Mouse (Mus musculus): Measurements from ENCODE around the gene Gpha2.

Gpha2 gene

DNA sequence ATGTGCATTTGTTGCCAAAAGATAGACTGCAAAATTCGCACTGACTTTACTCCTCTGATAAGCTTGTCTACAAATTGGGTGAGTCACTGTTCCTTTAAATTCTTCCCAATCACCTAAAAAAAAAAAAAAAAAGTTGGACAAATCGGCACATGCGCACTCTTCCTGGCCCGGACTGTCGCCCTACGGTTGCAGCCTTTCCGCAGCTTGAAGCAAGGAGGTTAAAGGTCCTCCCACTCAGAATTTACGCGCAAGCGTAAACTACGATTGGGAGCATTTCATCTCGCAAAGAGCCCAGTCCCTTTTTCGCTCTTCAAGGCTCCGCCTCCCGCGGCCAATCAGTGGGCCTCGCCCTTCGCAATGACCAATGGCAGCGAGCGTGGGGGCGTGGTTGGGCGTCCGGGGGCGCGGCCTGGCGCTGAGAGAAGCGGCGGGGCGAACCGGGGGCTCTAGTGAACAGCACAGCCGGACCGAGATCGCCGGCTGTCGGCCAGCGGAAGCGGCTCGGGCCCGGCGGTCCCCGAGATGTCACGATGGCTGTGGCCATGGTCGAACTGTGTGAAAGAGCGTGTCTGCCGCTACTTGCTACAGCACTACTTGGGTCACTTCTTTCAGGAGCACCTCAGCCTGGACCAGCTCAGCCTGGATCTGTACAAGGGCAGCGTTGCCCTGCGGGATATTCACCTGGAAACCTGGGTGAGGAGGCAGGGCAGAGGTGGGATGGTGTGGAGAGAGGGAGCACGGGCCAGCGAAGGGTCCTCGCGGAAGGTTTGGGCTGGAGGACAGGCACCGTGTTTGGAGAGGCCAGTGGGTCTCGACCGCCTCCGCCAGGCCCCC lies 15.3 kb downstream of the Gpha2 start, which contains the start of gene Atg2a:
TSS of gene Atg2a (plus strand) at position 395 of the 834 bp plus-strand sequence.
- peak; percentile 99 for DNase-seq (ENCODE audit: low spot score)

DNA sequence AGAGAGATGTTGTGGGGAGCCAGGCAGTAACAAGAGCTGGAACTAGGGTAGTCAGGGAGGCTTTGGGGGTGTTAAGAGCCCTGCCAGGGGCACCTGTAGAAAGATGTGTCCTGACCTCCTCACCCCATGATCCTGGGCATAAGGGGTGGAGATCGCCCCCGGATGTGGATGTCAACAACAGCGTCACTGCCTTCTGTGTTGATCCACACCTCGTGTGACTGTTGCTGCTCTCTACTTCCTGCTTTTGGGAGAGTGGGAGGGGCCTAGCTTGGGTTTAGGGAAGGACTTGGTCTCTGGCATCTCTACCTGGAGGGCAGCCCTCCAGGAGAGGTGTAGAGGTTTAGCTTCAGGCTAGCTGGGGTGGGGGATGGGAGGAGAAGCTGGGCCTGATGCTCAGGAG lies 16.1 kb downstream of the Gpha2 start:
- DNase-seq (ENCODE audit: low spot score) = peak; percentile 61

DNA sequence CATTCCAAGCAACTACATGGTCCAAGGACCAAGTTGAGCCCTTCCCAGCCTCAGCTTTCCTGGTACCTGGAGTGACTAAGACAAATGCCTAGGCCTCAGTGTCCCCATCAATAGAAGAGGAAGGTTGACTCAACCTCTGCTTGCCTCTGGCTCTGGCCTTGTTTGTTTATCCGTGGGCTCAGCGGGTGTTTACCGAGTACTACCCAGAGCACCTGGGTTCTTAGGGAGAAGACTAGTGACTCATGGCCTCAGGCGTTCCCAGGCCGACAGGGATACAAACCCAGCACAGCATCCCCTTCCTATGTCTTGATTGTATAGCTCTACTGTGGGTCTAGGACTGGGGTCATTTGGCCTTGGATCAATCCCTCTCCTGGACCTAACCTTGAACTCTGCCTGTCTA lies 17.0 kb downstream of the Gpha2 start:
- DNase-seq (ENCODE audit: low spot score) = no peak

DNA sequence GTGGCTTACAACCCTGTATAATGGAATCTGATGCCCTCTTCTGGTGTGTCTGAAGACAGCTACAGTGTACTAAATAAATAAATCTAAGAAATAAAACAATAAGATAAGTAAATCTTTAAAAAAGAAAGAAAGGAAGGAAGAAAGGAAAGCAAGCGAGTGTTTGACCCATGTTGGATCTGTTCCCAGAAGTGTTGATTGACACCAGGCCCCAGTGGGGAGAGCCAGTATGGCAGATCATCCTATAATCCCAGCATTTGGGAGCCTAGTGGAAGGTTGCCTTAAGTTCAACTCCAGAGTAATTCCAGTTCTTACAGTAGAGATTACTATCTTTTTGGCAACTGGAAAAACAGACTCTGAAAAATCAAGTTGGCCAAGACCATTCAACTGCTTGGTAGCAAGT lies 19.6 kb downstream of the Gpha2 start:
- DNase-seq (ENCODE audit: low spot score) = no peak

DNA sequence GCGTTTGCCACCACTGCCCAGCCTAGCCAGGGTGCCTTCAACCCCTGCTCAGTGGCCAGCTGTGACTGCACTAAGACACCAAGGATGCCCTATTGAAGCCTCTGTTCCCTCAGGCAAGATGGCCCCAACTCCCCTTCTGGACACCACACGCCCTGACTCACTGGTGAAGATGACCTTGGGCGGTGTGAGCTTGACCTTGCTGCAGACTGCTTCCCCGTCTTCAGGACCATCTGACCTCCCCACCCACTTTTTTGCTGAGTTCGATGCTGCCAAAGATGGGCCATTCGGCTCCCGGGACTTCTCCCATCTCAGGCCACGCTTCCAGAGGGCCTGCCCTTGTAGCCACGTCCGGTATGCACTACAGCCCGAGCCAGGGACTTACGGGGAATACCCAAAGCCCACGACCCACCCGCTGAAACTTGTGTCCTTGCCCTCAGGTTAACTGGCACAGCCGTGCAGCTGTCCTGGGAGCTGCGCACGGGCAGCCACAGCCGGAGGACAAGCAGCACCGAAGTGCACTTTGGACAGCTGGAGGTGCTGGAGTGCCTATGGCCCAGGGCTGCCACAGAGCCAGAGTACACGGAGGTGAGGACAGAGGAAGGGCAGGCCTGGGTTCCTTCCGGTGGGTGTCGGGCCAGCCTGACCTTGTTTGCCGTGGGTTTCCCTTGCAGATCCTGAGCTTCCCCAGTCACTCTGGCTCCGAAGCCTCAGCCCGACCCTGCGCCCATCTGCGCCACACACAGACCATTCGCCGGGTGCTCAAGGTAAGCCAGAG lies 21.5 kb downstream of the Gpha2 start:
- DNase-seq (ENCODE audit: low spot score) = no peak

DNA sequence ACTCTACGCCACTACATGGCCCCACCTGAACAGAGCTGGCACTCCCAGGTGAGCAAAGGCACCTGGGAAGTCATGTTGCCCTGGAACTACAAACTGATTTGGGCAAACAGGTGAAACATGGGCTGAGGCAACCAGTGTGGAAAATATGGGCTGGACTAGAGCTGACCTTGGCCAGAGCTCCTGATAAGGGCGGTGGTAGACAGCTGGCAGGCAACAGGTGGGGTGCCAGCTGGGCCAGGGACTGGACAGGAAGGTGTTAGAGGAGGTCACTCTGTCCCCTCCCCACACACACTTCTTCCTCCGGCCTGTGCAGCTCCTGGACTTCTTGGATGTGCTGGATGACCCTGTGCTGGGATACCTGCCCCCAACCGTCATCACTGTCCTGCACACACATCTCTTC lies 26.8 kb downstream of the Gpha2 start:
- no peak for DNase-seq (ENCODE audit: low spot score)

DNA sequence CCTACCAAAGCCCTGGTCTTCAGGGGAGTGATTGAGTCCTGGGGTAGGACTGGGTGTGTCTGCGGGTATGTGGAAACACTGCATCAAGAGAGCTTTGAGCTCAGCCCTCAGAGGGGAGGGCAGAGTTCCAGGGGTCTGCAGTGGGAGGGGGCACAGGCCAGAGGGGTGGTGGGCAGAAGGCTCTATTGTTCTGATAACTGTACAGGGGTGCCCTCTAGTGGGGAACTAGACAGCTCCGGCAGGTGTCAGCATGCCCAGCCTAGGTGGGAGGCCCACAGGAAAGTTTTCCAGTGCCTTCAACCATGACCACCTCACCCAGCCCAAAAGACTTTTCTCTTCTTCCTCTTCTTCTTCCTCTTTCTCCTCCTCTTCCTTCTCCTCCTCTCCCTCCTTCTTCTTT lies 34.2 kb downstream of the Gpha2 start:
- DNase-seq (ENCODE audit: low spot score) = no peak

DNA sequence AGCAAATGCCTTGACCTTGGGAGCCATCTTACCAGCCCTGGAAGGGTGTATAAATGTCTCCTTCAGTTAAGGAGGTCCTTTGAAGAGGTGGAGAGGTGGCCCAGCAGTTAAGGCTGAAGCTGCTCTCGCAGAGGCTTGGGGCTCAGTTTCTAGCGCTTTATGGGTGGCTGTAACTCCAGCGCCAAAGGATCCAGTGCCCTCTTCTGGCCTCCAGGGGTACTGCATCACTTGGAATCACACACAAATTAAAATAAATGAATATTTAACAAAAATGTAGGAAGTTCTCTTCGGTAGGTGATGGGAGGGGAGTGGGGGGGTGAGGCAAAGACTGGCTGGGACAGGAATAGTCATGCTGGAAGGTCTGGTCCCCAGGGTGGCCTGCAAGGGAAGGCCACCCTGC lies 34.8 kb downstream of the Gpha2 start:
- DNase-seq (ENCODE audit: low spot score) = no peak

DNA sequence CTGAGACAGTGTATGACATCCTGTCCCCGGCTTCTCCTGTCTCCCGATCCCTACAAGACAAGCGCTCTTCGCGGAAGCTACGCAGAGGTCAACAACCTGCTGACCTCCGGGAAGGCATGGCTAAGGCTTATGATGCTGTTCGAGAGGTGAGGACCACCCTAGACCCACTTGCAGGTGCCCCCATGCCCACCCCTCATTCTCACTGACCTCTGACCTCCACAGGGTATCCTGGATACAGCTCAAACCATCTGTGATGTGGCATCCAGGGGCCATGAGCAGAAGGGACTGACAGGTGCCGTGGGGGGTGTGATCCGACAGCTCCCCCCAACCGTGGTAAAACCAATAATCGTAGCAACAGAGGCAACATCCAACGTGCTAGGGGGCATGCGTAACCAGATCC lies 35.2 kb downstream of the Gpha2 start:
- no peak for DNase-seq (ENCODE audit: low spot score)

DNA sequence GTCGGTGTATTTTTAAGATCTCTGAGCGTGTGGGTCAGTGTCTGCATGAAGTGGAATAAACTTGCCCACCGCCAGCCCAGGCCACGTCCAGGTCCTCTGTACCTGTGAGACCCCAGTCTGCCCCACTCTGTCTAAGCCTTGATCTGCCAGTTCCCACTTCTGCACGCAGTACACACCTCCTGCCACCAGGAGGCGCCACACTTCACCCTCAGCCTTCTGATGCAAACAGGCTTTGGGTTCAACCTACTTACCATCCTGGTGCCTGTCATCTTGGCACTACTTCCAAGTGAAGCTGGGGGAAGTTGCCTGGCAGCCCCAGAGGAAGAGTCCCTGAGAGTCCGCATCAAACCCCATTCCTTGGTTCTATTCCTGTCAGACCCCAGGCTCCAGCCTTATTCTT lies 36.0 kb downstream of the Gpha2 start:
- DNase-seq (ENCODE audit: low spot score) = peak; percentile 75

DNA sequence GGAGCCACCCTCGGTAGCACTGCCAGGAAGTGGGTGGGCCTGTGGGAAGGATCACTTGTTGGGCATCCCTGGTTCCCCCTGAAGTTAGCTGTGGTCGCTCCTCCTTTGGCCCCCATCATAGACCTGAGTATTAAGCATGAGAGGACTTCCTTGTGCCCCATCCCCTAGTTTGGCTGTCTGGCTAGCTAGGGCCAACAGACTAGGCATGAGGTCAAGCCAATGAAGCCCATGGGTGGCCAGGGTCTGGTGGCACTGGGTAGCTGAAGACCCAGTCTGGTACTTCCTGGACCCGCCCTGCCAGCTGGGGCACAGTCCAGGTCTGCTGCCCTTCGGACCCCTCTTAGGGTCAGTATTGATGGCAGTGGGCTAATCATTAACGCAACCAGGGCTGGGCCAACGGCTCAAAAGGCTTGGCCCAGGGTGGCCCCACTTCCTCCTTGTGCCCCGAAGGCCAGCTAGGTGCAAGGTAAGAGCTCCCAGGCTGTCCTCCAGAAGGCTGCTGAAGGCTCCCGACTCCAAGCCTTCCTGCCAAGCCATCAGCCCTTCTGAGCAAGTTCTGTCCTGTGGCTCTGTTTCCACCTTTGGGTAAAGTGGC lies 36.8 kb downstream of the Gpha2 start:
- DNase-seq (ENCODE audit: low spot score) = no peak

DNA sequence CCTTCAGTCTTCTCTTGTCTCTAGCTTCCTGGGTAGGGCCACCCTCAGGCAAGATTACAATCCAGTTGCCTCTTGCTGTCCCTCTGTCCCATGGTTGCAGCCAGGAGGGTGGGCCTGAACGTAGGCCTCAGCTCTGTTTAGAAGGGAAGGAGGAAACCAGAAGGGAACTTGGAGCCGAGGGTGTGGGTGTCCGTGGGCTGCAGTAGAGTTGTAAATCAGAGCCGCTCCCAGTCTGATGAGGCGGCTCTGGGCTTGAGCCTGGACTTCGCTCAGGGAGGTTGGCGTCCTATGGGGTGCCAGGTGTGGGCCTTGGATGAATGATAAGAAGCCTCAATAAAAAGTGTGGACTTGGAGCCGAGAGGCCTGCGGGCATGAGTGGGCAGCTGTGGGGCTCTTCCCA lies 38.0 kb downstream of the Gpha2 start:
- DNase-seq (ENCODE audit: low spot score) = no peak

DNA sequence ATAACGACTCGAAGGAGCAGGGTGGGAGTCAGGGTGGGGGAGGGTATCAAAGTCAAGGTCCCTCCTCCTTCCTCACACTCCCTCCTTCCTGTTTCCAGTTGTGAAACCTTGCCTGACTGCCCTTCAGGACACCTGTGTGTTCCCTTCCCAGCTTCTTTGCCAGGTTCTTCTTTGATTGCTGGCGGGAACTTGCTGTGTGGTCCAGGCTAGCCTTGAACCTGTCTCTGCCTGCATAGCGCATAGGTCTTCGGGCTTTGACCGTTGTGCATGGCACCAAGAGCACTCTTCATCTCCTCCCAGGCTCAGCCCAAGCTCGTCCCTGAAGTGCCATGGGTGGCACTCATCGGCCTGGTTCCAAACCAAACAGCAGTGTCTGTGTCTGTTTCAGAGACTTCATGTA lies 38.8 kb downstream of the Gpha2 start:
- no peak for DNase-seq (ENCODE audit: low spot score)

DNA sequence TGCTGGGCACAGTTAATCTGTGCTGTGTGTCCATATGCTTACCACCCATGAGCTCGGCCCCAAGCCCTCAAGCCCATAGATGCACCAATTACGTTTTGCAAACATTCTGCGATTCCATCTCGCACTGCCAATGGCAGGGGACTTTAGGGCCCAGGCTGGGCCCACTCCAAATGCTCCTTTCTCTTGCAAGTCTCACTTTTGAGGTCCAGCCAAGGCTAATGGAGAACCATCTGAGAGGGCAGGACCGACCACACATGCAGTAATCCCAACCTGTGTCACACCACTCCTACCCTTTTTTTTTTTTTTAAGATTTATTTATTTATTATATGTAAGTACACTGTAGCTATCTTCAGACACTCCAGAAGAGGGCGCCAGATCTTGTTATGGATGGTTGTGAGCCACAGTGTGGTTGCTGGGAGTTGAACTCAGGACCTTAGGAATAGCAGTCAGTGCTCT lies 39.6 kb downstream of the Gpha2 start:
- DNase-seq (ENCODE audit: low spot score) = no peak

DNA sequence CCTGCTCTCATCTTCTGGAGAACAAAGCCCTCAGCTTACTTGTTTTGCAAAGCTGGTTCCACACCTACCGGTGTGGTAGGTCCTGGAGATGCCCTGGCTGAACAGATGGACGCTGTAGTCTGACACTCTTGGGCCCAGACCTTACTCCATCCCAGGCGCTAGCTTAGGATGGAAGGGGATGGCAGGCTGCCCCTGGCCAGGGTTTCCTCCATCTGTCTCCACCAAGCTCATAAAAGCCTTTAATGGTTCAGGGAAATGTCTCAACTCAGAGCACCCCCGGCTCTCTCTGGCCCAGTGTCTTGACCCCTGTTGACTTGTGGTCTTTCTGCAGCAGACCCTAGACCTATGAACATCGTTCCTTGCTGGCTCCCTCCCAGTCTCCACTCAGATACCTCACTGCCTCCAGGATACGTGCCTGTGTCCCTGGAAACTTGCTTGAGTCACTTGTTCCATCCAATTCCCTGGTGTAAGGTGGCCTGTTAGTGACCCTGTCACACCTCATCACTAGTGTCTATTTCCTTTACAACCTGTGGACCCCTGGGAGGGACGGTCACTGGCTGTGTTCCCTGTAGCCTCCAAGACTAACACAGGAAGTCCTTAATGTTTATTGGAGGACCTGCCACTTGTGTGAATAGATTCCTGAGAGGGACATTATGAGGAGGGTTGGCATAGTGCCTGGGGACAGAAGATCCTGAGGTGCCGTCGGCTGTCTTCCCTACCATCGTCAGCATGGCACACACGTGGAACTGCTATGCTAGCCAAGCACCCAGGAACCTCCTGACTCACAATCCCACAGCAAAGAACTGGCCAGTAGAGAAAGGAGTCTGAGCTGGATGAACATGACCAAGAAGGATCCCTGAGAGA lies 41.4 kb downstream of the Gpha2 start:
- no peak for DNase-seq (ENCODE audit: low spot score)

DNA sequence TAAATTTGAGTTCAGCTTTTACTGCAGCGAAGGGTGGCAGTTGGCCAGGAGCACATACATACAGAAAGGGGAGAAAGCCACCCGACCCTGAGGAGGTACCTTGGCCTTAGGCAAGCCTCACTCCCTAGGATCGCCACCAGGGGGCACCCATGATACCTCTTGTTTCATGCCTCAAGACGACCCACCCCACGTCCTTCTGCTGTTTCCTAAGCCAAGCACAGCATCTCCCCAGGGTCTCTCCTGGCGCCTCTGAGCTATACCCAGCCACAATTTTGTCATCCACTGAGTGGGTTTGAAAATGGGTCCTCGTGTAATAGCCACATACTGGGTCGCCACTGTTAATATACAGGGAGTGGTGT lies 42.0 kb downstream of the Gpha2 start:
- peak; percentile 86 for DNase-seq (ENCODE audit: low spot score)

DNA sequence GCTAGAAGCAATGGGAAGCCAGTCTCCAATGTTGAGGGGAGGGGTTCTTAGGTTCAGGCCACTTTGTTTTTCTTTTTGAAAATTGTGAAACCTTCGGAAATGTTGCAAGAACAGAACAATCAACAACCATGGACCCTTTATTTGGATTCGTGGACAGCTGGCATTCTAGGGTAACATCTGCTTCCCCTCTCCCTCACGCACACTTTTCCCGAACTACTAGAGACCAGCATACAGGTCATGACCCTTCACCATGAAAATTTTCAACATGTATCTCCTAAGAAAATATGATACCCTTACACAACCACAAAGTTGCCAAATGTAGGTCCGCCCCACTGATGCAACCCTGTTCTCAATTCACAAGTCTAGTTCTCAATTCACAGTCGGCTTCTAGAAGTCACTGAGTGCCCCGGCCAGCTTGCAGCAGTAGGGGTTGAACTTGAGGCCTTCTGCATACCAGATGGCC lies 42.5 kb downstream of the Gpha2 start:
- DNase-seq (ENCODE audit: low spot score) = no peak

DNA sequence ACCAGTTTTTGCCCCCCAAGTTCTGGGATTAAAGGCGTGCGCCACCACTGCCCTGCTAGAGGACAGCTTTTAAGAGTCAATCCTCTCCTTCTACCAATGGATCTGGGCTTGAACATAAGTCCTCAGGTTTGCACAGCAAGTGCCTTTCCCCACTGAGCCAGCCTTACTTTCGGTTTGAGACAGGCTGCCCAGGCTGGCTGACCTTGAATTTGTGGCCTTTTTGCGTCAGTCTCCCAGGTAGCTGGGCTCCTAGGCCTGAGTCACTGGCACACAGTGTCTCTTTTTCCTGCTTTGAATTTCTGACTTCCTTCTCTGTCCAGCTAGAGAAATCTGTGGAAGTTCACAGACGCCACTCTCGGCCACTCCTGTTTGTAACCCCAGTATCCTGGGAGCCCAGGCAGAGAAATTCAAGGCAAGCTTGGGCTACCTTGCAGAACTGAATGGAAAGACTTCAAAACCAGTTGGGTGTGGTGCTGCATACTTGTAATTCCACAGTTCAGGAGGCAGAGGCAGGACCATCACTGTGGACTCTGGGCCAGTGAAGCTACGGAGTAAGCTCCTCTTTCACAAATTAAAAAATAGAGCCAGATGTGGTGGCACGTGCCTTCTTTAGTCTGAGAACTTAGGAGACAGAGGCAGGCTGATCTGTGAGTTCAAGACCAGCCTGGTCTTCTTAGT lies 43.8 kb downstream of the Gpha2 start:
- DNase-seq (ENCODE audit: low spot score) = no peak

DNA sequence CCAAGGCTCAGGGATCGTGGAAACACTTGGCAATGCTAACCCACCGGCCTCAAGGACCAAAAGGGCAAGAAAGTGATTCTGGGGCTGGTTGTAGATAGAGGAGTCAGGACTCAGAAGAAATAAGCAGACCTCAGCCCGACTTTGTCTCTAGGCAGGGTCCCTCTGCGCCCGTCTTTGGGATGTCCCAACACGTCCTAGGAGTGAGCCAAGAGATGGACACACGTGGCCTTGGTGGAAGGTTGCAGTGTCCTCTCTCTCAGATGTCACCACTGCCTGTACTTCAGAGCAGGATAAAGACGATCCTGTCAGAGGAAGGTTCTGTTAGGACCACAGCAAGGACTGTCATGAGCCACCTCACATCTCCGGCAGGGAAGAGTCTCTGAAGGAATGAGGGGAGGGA lies 44.5 kb downstream of the Gpha2 start:
- no peak for DNase-seq (ENCODE audit: low spot score)

DNA sequence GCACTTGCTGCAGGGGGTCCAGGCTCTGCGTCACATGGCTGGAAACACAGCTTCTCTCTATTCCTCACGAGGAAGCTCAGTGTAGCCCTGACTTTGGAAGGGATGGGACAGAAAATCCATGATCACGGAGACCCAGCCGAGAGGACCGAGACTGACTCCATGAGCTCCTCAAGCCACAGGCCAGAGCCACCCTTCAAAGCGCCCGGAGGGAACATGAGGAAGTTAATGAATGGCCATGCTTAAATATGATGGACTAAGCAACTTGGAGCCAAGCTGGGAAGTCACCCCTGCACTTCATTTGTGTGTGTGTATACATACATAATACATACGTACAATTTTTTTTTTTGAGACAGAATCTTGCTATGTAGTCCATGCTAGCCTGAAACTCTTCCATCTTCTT lies 45.0 kb downstream of the Gpha2 start:
- DNase-seq (ENCODE audit: low spot score) = no peak

DNA sequence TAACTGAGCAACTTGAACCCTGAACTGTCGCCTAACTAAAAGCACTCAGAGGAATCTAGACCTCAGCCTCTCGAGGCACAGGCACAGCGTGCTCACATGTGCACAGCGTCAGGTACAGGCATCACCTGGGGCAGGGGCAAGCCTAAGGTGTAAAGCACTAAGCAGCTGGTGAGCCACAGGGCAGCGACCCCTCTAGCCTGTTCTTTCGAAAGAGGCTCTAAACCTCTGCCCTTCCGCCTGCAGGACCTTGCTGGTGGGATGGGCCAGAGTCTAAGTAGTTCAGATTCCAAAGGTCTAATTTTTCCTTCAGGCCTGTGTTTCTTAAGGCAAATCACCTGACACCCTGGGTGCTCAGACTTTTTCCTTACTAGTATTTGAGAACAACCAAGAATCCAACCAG lies 45.9 kb downstream of the Gpha2 start:
- DNase-seq (ENCODE audit: low spot score) = no peak

Data from c-Kit-positive CD71-positive TER-119-positive erythroid progenitor cells, embryonic 14.5 days (primary cell).